ENCODE assay signal across 25 mouse cellular contexts in the genomic region with DNA sequence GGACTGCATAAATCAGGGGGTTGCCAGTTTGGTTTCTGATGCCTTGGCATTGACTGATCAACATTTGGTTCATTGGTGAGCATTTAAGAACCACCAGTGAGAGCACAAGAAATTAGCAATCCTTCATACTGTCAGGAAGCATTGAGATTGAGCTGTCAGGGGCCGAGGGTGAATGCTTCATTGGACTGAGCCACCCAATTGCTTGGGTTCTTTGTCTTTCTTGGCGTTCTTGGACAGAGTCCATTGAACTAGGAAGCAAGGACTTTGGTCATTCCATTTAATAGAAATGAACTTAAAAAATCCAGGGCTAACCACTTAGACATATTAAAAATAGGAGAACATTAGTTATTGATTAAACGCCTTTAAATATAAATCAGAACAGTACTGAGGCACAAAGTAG.
DNase-seq lines count a peak whose midpoint lies in the region; ATAC-seq and TF ChIP-seq lines count a peak whose summit lies in the region.
"Had no signal": no experiment of that assay in that cellular context is flagged by ENCODE, and none has a peak within 500 bp of the region (broad histone marks: within the 10 kb centered on the region; RNA-seq: fewer than 3 reads in every experiment).

No protein-coding gene starts in this region.

- H3K9ac ChIP-seq in hindbrain, embryonic 16.5 days (ENCODE audit: low read depth, low read length): no peak overlapping the region
- no peak overlapping the region for H3K9ac ChIP-seq in hindbrain, embryonic 11.5 days (ENCODE audit: low read depth, low read length)
- no peak overlapping the region for H3K9ac ChIP-seq in liver, adult 2 months (ENCODE audit: low read depth, low read length)
- no peak overlapping the region for H3K9ac ChIP-seq in liver, embryonic 12.5 days
- H3K9ac ChIP-seq: embryonic facial prominence, embryonic 12.5 days; embryonic facial prominence, embryonic 15.5 days; forebrain, postnatal 0 days had no signal

- DNase-seq in hindbrain, embryonic 11.5 days (ENCODE audit: low spot score): no peak
- peak; percentile 15 to 34 for DNase-seq in kidney, adult 8-10 months
- no peak for DNase-seq in kidney, postnatal 14 days
- peak; percentile 19 for DNase-seq in liver, adult 2 months (ENCODE audit: extremely low read depth, low read depth, low spot score)
- DNase-seq in MN1 (ENCODE audit: low spot score): no peak
- DNase-seq: adrenal gland, adult 8-10 months; adrenal gland, postnatal 25 days; B cell, adult 2 months; cerebellum, adult 11 months; cerebellum, adult 9-11 months; cerebellum, postnatal 25 days; forebrain, postnatal 0 days; gastrocnemius, adult 2 months; gastrocnemius, postnatal 36 days had no signal

- H3K4me2 ChIP-seq in hindbrain, embryonic 16.5 days (ENCODE audit: low read length): no peak overlapping the region
- no peak overlapping the region for H3K4me2 ChIP-seq in hindbrain, embryonic 11.5 days (replicated peaks; ENCODE audit: low read depth, low read length)
- H3K4me2 ChIP-seq in liver, embryonic 12.5 days: no peak overlapping the region
- H3K4me2 ChIP-seq: embryonic facial prominence, embryonic 12.5 days; embryonic facial prominence, embryonic 15.5 days; heart, embryonic 11.5 days had no signal

- TF ChIP-seq CTCF in liver, adult 2 months (IDR thresholded peaks at IDR 0.05; ENCODE audit: low read depth, low read length): no peak

- H3K79me2 ChIP-seq in liver, adult 2 months (ENCODE audit: control insufficient read depth, insufficient read depth, low read length): no peaks in the 10 kb centered on the region
- no peaks in the 10 kb centered on the region; the same call in 1 of the 2 replicates for H3K79me2 ChIP-seq in macrophage (ENCODE audit: inconsistent target)

- 62% methylated on average over 3 of the region's 3 CpGs for WGBS in hindbrain, embryonic 16.5 days
- 60% methylated on average over 3 of the region's 3 CpGs for WGBS in hindbrain, embryonic 11.5 days
- WGBS in liver, adult 2 months: 85% methylated on average over 3 of the region's 3 CpGs
- WGBS in liver, embryonic 12.5 days (ENCODE audit: insufficient replicate concordance): 71% methylated on average over 3 of the region's 3 CpGs
- 97% methylated on average over 3 of the region's 3 CpGs for WGBS in macrophage (ENCODE audit: missing documents)

- no peaks in the 10 kb centered on the region for H3K9me3 ChIP-seq in hindbrain, embryonic 16.5 days (ENCODE audit: control insufficient read depth, low read length)
- H3K9me3 ChIP-seq in hindbrain, embryonic 11.5 days (ENCODE audit: control insufficient read depth, low read length): no peaks in the 10 kb centered on the region
- H3K9me3 ChIP-seq in liver, embryonic 12.5 days (replicated peaks): no peaks in the 10 kb centered on the region
- H3K9me3 ChIP-seq: embryonic facial prominence, embryonic 12.5 days; embryonic facial prominence, embryonic 15.5 days; G1E had no signal

- no peaks in the 10 kb centered on the region for H3K4me1 ChIP-seq in hindbrain, embryonic 16.5 days (ENCODE audit: control insufficient read depth, insufficient read depth, low read depth, low read length)
- H3K4me1 ChIP-seq in hindbrain, embryonic 11.5 days (replicated peaks; ENCODE audit: control insufficient read depth, insufficient read depth, low read length): no peaks in the 10 kb centered on the region
- no peaks in the 10 kb centered on the region for H3K4me1 ChIP-seq in liver, adult 2 months (ENCODE audit: control insufficient read depth, insufficient read depth, low read length)
- no peaks in the 10 kb centered on the region for H3K4me1 ChIP-seq in liver, embryonic 12.5 days
- H3K4me1 ChIP-seq: embryonic facial prominence, embryonic 12.5 days; embryonic facial prominence, embryonic 15.5 days had no signal

- no peaks in the 10 kb centered on the region for H3K36me3 ChIP-seq in hindbrain, embryonic 16.5 days (ENCODE audit: control insufficient read depth, insufficient read depth, low read length)
- no peaks in the 10 kb centered on the region for H3K36me3 ChIP-seq in hindbrain, embryonic 11.5 days (ENCODE audit: control insufficient read depth, insufficient read depth, low read length)
- H3K36me3 ChIP-seq in liver, adult 2 months (ENCODE audit: control insufficient read depth, insufficient read depth, low read length): no peaks in the 10 kb centered on the region
- H3K36me3 ChIP-seq in liver, embryonic 12.5 days: no peaks in the 10 kb centered on the region
- H3K36me3 ChIP-seq in macrophage (ENCODE audit: inconsistent target): no peaks in the 10 kb centered on the region
- H3K36me3 ChIP-seq: embryonic facial prominence, embryonic 12.5 days; embryonic facial prominence, embryonic 15.5 days; G1E had no signal

- H3K27ac ChIP-seq in hindbrain, embryonic 16.5 days (ENCODE audit: low read depth, low read length): no peak overlapping the region
- no peak overlapping the region for H3K27ac ChIP-seq in hindbrain, embryonic 11.5 days (ENCODE audit: low read depth, low read length)
- H3K27ac ChIP-seq in liver, adult 2 months (replicated peaks; ENCODE audit: insufficient read depth, low read depth, low read length): no peak overlapping the region
- no peak overlapping the region for H3K27ac ChIP-seq in liver, embryonic 12.5 days
- peak overlapping the region; percentile 68 for H3K27ac ChIP-seq in macrophage
- H3K27ac ChIP-seq: embryonic facial prominence, embryonic 12.5 days; embryonic facial prominence, embryonic 15.5 days; gastrocnemius, adult 2 months had no signal

- 0 out of 2 replicates have a peak, but pooled peaks have one; percentile 42 for ATAC-seq in hindbrain, embryonic 16.5 days
- no peak for ATAC-seq in hindbrain, embryonic 11.5 days (ENCODE audit: low FRiP score)
- ATAC-seq in liver, embryonic 12.5 days: no peak
- ATAC-seq: activated CD4-positive, CD25-positive, alpha-beta regulatory T cell, adult 4 months; forebrain, embryonic 14.5 days; forebrain, postnatal 0 days; intestine, postnatal 0 days had no signal

- no peaks in the 10 kb centered on the region for H3K27me3 ChIP-seq in hindbrain, embryonic 16.5 days (replicated peaks; ENCODE audit: control insufficient read depth, insufficient read depth, low read length)
- H3K27me3 ChIP-seq in hindbrain, embryonic 11.5 days (ENCODE audit: control insufficient read depth, insufficient read depth, low read length): no peaks in the 10 kb centered on the region
- H3K27me3 ChIP-seq in liver, adult 2 months (ENCODE audit: control insufficient read depth, insufficient read depth, low read length): no peaks in the 10 kb centered on the region
- no peaks in the 10 kb centered on the region for H3K27me3 ChIP-seq in liver, embryonic 12.5 days (replicated peaks)
- H3K27me3 ChIP-seq: CH12.LX; embryonic facial prominence, embryonic 12.5 days; embryonic facial prominence, embryonic 15.5 days had no signal

- H3K4me3 ChIP-seq in hindbrain, embryonic 16.5 days (ENCODE audit: low read length): no peak overlapping the region
- no peak overlapping the region for H3K4me3 ChIP-seq in hindbrain, embryonic 11.5 days (ENCODE audit: low read depth, low read length)
- H3K4me3 ChIP-seq in liver, adult 2 months (ENCODE audit: insufficient read depth, low read depth, low read length): no peak overlapping the region
- no peak overlapping the region for H3K4me3 ChIP-seq in liver, embryonic 12.5 days
- no peak overlapping the region for H3K4me3 ChIP-seq in macrophage (ENCODE audit: inconsistent target)
- H3K4me3 ChIP-seq: embryonic facial prominence, embryonic 12.5 days; embryonic facial prominence, embryonic 15.5 days; gastrocnemius, adult 2 months had no signal

- no peak for TF ChIP-seq POLR2A in liver, adult 2 months (IDR thresholded peaks at IDR 0.05; ENCODE audit: extremely low read depth, insufficient read depth, low read length)

Comparison
In these comparisons a context has a peak if more than half of its experiments do, and no peak if none do; other contexts are left out.
1. DNase-seq: peak in kidney, adult 8-10 months (2 of 2) and liver, adult 2 months (single experiment); none in hindbrain, embryonic 11.5 days (single experiment), kidney, postnatal 14 days (single experiment) and MN1 (single experiment).